Mouse (Mus musculus): ENCODE results near the gene Il1rl2.

Il1rl2 gene

GRCm38 (mm10) chr1:40378794-40379193 lies 54.4 kb downstream of the Il1rl2 start:
- no peak for DNase-seq (ENCODE audit: extremely low read depth, low read depth)

DNA sequence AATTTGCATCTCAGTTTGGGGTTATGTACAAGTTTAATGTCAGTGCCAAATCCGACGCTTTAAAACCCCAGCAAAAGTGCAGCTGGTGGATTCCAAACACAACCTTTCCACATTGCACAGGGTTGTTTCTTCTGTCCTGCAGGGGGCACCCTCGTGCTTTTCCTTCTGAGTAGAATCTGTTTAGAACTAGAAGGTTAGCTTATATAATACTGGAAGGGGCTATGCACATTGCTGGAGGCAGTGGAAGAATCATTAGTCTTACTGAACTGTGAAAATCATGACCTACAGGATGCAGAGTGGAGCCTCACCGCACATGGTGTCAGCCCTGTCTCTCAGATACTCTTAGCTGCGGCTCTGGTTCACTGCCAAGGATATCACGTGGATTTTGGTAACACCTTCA lies 55.7 kb downstream of the Il1rl2 start:
- DNase-seq (ENCODE audit: extremely low read depth, low read depth) = peak; percentile 30

DNA sequence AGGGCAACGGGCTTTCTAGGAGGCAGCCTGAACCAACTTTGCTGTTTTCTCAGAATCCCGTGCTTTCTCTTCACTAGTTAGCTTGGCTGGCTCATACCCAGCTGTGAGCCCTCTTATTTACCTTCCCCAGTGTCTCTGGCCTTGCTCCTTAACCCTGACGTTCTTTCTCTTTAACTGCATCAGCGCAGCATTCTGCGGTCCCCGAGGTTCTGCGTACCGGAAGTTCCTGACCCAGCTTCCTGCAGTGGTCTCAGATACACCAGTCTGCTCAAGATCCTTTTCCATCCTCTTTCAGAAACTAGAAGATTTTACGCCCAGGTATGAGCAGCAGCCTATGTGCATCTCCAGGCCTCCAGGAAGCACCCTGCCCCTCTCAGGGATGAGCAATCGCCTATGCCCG lies 56.6 kb downstream of the Il1rl2 start:
- no peak for DNase-seq (ENCODE audit: extremely low read depth, low read depth)

DNA sequence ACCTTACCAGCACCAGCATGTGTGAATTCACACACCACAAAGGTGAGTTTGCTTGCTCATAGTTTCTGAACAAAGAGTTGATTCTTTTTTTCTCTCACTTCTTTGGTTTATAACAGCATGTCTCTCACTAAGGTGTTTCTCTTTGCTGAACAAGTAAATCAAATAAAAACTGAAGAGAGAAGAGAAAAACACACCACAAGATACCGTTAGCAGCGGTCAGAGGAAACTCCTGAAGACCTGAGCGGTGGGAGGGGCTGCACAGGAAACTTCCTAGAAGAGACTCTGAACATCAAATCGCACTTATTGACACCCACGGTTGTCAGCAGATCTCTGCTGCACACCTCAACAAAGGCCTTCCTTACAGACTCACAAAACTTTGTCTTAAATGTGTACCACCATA lies 58.4 kb downstream of the Il1rl2 start:
- no peak for DNase-seq (ENCODE audit: extremely low read depth, low read depth)

- no peak for DNase-seq (ENCODE audit: extremely low read depth, low read depth)
These were observed 60.6 kb downstream of the Il1rl2 start for GRCm38 (mm10) chr1:40384931-40385545.

- DNase-seq (ENCODE audit: extremely low read depth, low read depth) = no peak
These were observed 67.0 kb downstream of the Il1rl2 start for GRCm38 (mm10) chr1:40391374-40391773.

GRCm38 (mm10) chr1:40392535-40392934 lies 68.1 kb downstream of the Il1rl2 start:
- DNase-seq (ENCODE audit: extremely low read depth, low read depth) = no peak

DNA sequence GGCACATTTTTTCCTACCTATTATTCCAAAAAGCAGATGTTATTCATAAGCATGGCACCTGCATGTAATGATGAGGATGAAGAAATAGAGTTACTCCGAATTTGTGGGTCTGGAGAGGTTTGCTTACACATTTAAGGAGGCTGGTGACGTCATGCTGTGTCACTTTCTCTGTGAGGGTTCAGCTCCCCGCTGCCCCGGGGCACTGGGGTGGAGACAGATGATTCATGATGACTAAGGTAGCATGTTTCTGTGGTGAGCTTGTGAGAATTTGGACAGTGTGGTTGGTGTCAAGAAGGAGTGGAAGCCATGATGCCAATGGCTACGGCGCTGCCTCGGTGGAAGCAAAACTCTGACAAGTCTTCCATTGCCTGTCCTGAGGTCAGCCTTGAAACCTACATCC lies 68.8 kb downstream of the Il1rl2 start:
- no peak for DNase-seq (ENCODE audit: extremely low read depth, low read depth)

- DNase-seq (ENCODE audit: extremely low read depth, low read depth) = no peak
These were observed 75.2 kb downstream of the Il1rl2 start for GRCm38 (mm10) chr1:40399639-40400038.

- no peak for DNase-seq (ENCODE audit: extremely low read depth, low read depth)
These were observed 80.3 kb downstream of the Il1rl2 start for GRCm38 (mm10) chr1:40404682-40405081.

GRCm38 (mm10) chr1:40409882-40410281 lies 85.5 kb downstream of the Il1rl2 start:
- DNase-seq (ENCODE audit: extremely low read depth, low read depth) = no peak

DNA sequence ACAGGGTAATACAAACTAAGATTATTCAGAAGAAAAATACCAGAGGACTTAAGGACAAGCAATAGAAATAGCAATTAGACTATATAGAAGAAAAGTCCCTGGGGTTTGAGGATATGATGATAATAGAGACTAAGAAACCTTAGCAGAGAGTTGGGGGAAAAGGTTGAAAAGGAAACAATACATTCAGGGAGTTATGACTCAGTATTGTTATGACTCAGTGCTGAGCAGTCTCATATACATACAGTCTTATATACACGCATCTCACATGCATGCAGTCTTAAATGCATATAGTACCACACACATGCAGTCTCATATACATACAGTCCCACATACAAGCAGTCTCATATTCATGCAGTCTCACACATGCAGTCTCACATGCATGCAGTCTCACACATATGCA lies 88.6 kb downstream of the Il1rl2 start:
- DNase-seq (ENCODE audit: extremely low read depth, low read depth) = no peak

- no peak for DNase-seq (ENCODE audit: extremely low read depth, low read depth)
These were observed 89.9 kb downstream of the Il1rl2 start for GRCm38 (mm10) chr1:40414276-40414675.

GRCm38 (mm10) chr1:40414863-40415656 lies 90.7 kb downstream of the Il1rl2 start:
- no peak for DNase-seq (ENCODE audit: extremely low read depth, low read depth)

GRCm38 (mm10) chr1:40417034-40417433 lies 92.6 kb downstream of the Il1rl2 start:
- no peak for DNase-seq (ENCODE audit: extremely low read depth, low read depth)

All from MEL-GATA-1-ER (cell line).